Mouse (Mus musculus) frontal cortex, postnatal 14 days (tissue): ENCODE measurements at regions not wholly inside any gene's neighbourhood (a gene's known extent, or its start where the extent isn't known, plus 50 kb on each side); places are given as distances from the start of the nearest gene placed in this dataset.

Experiments
- DNase-seq, 2 experiments: peaks; one replicate each; pipeline ENCODE4 v3.0.0; 2022; ENCODE audit warnings: low spot score in 2 of 2

DNA sequence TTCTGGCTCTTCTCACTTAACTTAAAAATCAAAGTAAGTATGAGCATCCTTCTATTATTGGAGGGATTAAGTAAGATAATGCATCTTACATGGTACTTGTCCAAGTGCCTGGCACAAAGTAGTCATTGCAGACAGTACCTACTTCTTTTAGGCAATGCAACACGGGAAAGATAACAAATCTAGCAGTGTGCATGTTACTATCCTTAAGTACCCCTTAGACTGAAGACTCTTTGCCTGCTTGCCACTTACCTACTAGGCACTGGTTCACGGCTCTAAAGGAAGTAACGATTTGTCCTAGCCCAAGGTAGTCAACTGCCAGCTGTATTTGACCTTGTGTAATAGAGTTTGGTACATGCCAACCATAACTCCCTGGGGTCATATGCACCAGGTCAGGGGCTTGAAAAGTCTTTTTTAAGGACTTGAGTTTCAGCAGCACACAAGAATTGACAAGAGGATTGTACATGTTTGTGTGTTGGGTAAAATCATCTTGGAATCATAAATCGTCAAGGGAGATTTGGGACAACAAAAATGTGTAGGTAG, 1409.8 kb downstream of the Gsdmc2 start:
- no peak for DNase-seq

DNA sequence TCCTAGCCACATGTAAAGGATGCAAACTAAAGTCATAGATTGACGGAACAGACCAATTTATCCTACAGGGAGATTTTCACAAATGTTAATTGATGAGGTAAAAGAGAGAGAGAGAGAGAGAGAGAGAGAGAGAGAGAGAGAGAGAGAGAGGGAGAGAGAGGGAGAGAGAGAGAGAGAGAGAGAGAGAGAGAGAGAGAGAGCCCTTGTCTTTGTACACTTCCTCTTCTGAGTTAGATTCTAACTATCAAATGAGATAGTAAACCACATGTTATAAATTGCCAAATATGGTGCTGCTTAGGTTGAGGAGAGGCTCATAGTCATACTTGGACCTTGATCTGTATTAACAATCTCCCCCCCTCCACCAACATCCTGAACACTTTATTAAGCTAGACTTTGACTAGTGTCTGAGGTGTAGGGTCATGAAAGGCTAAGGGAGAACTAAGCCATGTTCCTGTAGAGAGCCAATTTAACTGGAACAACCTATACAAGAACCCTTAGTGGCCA, 1412.2 kb downstream of the Gsdmc2 start:
- DNase-seq = no peak

- DNase-seq = no peak
Measured at GRCm38 (mm10) chr15:62431150-62431678, 1413.8 kb downstream of the Gsdmc2 start.

DNA sequence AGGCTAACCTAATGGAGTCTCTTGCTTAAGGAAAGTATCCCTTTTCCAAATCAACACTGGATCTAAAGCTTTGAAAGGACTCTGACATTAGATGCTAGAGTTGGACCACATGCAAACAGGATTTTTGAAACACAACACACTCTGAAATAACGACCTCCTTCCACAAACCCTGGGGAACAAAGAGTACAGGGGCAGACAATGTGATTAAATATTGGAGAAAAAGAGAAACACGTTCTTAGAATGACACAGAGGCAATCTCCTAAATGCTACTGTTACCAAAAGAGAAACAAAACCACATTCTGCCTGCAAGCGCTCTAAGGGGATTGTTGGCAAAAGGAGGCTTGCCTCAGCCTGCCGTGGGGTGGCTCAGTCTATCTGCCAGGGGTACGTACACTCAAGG, 1422.0 kb downstream of the Gsdmc2 start:
- no peak for DNase-seq

- no peak for DNase-seq
Measured at GRCm38 (mm10) chr15:62421073-62421851, 1423.7 kb downstream of the Gsdmc2 start.

DNA sequence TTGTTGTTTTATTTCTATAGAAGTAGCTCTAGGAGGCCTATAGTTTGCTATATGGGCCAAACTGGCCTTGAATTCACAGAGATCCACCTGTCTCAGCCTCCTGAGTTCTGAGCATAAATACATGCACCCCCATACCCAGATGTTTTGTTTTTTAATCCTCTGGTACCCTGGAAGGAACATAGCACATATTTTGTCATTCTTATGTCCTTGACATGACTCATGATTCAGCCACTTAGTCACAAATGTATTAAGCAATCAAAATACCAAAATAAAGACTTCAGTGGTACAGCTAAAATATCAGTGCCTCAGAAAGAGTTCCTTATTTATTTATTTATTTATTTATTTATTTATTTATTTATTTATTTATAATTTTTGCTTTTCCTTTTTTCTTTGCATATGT, 1428.3 kb downstream of the Gsdmc2 start:
- no peak for DNase-seq

GRCm38 (mm10) chr15:62413694-62414093, 1431.3 kb downstream of the Gsdmc2 start:
- DNase-seq = no peak

DNA sequence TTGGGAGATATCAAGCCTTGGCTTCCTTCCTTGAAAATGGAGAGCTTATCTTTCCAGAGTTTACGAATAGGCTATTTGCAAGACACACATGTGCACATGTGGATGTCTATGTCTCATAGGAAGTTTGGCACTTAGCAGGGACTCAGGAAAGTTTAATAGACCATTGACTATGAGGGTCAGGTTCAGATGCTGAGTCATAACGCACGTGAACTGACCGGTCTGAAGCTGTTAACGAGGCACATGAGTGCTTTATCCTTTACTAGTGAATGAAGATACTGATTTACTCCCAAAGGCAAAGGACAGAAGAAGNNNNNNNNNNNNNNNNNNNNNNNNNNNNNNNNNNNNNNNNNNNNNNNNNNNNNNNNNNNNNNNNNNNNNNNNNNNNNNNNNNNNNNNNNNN, 1442.8 kb downstream of the Gsdmc2 start:
- DNase-seq = no peak

DNA sequence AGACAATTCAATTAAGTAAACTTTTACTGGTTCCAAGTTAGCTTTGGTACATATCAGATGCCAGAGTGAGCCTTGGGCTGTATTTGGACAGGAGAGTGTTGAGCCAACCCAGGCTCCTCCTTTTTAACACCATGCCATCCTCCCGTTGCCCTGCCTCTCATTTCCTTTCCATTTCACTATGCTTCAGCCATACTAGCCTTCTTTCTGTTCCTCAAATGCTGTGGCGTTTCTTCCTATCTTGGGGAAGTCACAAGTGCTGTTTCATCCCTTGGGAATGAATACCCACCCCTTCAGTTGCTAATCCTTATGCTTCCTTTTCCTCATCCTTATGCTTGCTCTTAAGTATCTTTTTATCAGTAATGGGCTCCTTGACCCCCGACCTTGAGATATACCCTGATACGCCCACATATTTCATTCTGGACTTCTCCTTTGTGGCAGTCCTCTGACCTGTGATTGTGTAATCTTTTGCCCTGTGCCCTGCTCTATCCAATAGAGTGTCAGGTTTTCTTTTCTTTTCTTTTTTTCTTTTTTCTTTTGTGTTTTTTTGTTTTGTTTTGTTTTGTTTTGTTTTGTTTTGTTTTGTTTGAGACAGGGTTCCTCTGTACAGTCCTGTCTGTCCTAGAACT, 1443.9 kb downstream of the Gsdmc2 start:
- no peak for DNase-seq

DNA sequence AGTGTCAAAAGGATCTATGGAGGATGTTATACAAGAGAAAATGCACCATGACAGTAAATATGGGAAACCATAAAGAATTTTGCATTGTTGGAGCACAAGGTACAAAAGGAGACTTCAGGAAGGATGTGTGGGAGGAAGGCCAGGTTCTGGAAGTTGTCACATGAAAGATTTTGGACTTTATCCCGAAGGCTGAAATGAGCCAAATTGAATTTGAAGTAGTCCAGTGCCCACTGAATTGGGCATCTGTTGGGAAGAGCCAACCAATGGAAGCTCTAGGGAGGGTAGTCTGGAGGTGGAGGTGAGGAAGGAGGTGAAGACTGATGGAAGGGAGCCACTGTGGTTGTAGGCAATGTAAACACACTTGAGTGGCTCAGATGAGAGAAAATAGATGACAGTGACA, 1445.6 kb downstream of the Gsdmc2 start:
- no peak for DNase-seq

DNA sequence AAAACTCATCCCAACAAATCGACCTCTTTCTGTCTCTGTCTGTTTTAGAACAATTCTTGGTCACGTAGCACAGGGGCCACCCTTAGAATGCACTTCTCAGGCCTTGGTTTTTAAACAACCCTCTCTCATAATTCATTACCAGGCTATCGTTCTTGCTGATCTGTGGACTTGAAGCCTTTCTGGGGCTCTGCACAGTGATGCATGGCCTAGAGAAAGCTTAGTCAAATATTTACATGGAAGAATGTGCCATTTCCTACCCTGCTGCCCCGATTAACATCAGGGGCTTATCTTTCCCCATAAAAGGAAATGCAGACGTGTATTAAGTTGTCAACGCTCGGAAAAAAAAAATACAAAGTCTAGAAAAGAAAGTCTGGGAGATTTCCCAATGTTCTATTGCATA, 1448.0 kb downstream of the Gsdmc2 start:
- DNase-seq = no peak

DNA sequence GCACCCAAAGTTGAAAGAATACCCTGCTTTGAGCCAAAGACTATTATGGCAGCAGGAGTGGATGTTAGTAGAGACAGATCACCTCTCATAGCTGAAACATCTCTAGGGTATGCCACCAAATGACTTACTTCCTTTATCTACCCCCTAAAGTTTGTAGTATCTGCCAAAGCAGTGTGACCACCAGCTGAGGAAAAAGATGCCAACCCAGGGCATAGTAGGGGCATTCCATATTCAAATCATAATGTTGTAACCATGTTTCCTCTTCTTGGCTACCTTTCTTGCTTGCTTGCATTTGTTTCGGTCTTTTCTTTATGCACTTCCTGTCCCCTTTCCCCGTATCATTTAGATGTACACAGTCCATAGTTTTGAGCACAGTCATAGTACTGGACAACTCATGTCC, 1449.6 kb downstream of the Gsdmc2 start:
- no peak for DNase-seq

DNA sequence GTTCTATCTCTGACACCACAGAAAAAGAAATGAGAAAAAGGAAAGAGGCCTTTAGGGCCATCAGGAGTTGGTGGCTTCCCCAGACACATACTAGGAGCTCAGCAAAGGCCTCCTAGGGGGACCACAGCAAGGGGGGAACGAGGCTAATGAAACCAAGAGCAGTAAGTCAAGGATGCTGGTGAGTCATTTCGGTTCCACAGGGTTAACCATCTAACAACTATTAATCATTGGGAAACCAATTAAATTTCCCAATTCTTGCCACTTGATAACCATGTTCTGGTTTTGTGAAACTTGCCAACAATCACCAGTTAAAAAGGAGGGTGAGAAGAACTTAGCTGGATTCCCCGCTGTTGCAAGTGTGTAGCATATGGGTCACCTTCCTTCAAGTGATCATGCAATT, 1451.6 kb downstream of the Gsdmc2 start:
- no peak for DNase-seq

GRCm38 (mm10) chr15:62392839-62393238, 1452.1 kb downstream of the Gsdmc2 start:
- no peak for DNase-seq

DNA sequence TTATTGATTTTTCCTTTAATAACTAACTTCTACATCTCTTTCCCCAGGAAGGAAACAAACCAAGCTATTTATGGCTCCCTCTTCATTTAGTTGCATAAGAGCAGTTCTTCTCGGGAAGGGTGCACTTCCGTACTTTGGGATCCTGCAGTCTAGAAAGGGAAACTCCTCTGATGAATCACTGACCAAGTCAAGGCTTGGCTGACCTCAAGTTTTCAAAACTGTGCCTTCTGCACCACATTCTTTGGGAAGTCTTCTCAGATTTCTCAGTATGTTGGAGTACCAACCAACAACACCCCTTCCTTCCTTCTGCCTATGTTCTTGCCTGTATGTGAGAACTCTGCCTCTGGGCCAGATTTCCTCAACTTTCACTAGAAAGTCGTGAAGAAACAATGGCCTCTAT, 1452.6 kb downstream of the Gsdmc2 start:
- DNase-seq = no peak

GRCm38 (mm10) chr15:62389431-62390105, 1455.4 kb downstream of the Gsdmc2 start:
- no peak for DNase-seq

GRCm38 (mm10) chr15:62382233-62382632, 1459.4 kb upstream of the A1bg start:
- no peak for DNase-seq

GRCm38 (mm10) chr15:62374641-62375040, 1451.8 kb upstream of the A1bg start:
- no peak for DNase-seq

DNA sequence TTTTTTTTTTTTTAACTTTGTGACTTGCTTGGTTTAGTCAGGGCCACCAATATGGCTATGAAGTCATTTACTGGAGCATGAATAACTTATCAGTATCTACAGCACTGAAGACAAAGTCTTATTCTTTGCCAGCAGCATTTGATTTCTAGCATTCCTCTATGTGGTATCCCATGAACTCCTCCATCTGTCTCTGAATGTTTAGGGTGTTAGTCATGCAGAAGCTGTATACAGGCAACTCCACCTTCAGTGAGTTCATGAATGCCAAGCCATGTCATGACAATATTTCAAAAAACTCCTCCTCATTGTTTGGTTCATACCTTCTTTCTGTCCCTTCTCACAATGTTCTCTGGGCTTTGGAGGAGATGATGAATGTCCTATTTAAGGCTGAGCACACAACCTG, 1438.4 kb upstream of the A1bg start:
- no peak for DNase-seq

DNA sequence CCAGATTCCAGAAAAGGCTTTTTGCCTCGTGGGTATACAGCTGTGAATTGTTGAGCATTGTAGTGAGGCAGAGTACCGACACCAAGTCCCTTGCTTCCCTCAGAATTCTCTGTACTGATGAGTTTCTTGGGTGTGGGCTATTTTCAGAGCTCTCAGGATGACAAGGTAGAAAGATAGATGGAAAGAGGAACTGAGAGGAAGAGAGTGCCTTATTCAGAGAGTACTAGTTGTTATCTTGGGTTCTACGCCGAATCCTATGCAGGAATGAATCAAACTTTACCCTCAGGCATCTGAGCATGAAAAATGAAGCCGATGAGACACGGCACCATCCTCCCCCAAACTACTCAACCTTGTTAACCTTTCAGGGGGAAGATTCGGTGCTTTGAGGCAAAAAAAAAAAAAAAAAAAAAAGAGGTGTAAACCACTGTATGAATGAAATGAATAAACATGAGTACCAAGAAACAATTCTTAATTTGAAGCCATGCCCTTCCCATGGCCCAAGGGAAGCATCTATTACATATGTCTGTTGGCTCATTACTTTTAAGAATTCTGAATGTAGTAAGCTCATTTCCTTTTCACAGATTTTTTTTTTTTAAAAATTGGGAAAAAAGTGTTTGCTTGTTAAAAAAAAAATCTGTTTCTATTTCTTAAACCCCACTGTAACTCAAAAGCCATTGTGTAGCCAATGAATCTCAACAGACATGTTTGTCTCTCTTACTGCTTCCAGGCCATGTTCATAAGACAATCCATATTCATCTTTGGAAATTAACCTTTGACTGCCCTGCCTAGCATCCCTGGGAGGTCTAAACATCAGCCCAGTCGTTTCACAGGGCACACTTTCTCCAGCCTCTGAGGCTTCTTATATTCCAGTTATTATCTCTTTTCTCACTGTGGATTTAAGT, 1435.8 kb upstream of the A1bg start:
- no peak for DNase-seq

DNA sequence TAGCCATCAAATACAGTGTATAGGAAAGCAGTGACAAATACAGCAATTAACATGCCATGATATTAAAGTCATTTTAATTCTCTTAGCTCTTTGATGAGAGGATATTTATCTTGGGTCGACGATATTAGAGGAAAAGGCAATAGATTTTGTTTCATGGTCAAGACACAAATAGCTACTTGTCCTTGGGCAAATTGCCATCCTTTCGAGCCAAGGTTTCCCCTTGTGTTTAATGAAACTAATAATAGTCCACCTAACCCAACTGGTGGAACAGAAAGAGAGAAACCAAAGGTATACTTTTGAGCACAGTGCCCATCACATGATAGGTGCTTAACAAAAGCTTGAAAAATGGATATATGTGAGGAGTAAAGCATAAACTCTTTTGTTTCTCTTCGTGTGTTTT, 1431.0 kb upstream of the A1bg start:
- no peak for DNase-seq
